Mouse (Mus musculus): ENCODE measurements around the gene Cox5b. TPM values are rescaled to one million over a fixed set of nuclear protein-coding genes. Genes with fewer than 3 reads are reported as not detected.

Cox5b gene
- total RNA-seq (2023), result 221 TPM

DNA sequence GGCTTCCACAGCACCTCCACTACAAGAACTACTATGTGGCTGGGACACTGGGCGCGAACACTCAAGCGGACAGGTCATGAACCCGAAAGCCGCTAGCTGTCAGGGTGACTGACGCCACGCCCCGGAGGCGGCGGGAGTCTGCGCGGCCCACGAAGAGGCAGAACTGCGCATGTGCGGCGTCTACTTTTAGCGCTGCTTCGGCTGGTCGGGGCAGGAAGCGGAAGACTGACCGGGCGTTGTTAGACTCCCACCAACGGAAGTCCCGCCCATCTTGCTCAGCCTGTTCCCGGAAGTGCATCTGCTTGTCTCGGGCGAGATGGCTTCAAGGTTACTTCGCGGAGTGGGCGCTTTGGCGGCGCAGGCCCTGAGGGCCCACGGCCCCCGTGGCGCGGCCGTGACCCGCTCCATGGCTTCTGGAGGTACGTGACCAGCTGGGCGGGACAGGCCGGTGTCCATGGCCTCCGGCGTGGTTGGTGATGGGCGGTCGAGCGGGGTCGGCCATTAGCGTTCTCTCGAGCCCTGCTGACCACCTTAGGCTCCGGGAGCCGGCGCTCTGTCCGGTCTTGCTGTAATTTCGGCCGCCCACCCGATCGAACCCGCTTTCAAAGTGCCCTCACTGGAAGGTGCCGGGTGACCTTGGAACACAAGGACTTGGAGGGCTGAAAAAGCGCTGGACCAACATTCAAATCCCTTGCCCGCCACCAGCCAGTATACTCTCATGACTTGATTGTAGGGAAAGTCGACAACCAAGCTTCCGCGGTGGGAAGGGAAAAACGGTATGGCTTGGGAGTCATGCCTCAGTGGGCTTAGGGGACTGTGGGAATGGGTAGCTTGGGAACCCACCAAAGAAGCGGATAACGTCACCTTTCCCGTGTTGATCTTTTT is at the start of gene Cox5b:
TSS of gene Cox5b (plus strand) at position 179 of the 885 bp plus-strand sequence.

DNA sequence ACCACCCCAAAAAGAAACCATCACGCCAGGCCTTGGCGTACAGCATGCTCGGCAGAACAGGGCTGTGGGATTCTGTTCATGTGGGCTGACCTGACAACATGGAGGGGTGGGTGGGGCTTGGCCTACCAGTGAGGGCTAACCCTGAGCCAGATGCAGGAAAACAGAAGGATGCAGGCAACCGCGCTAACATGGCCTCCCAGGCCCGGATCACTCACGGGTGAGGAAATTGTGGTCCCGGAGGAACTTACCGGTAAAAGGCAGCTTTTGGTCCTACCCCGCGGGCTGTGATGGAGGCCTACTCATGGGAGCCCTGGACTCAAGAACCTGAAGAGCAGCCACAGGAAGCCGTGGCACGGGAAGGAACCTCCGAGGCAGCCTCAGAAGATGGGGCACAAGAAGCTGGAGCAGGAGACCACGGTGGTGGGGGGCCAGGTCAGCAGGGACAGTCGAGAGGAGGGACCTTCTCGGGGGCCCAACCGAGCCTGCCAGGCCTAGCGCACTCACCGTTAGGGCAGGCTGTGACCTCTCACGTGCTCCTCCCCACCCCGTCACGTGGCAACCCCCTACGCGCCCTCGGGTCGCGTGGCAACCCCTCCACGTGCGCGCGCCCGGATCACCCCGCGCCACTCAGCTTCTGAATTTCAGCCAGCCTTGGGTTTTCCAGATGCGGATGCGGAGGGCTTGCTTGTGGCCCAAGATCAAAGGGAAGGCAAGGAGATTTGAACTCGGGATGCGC is 8.5 kb upstream of the Cox5b start, which contains the start of gene Fam178b:
TSS of gene Fam178b (minus strand) at position 564 of the 736 bp plus-strand sequence.

GRCm38 (mm10) chr1:36709854-36710280 is 18.6 kb downstream of the Cox5b start, which contains the start of gene 4933424G06Rik:
TSS of gene 4933424G06Rik (plus strand) at chr1:36710149.

GRCm38 (mm10) chr1:36714311-36714710 is 23.1 kb downstream of the Cox5b start, which contains the start of gene Actr1b:
TSS of gene Actr1b (minus strand) at chr1:36714422.

Other genes starting within 250 kb of the Cox5b start
- 24.4 TPM for gene Lman2l, start 246.2 kb upstream of the Cox5b start, total RNA-seq (2023)
- gene Cnnm4, start 219.8 kb upstream of the Cox5b start, total RNA-seq (2023), result 24.2 TPM
- gene Cnnm3, start 179.6 kb upstream of the Cox5b start, total RNA-seq (2023), result 39.4 TPM
- gene Ankrd23, start 154.6 kb upstream of the Cox5b start, total RNA-seq (2023), result 22.4 TPM
- not detected for gene Gm42417, start 152.0 kb upstream of the Cox5b start, total RNA-seq (2023)
- 22.5 TPM for gene Ankrd39, start 144.0 kb upstream of the Cox5b start, total RNA-seq (2023)
- gene Sema4c, start 133.1 kb upstream of the Cox5b start, total RNA-seq (2023), result 0.64 TPM
- 0.88 TPM for gene Fam178b, start 8.3 kb upstream of the Cox5b start, total RNA-seq (2023)
- gene 4933424G06Rik, start 18.7 kb downstream of the Cox5b start, total RNA-seq (2023), result not detected
- gene Actr1b, start 23.0 kb downstream of the Cox5b start, total RNA-seq (2023), result 324 TPM
- 215 TPM for gene Zap70, start 70.3 kb downstream of the Cox5b start, total RNA-seq (2023)